Mouse (Mus musculus) liver, embryonic 14.5 days (tissue): ENCODE data around the gene Srbd1. TPM values are rescaled to one million over a fixed set of nuclear protein-coding genes. Genes with fewer than 3 reads are reported as not detected.

Source experiments
- ATAC-seq: fragments of 200-750 bp; cut with Nextera tagmentation; 2 replicates; pipeline ENCODE4 v1.8.0; 2017; ENCODE audit warnings: moderate number of reproducible peaks, mild to moderate bottlenecking, moderate library complexity; ENCODE audit not compliant: insufficient read depth
- DNase-seq, 3 experiments: peaks; one replicate each; pipeline ENCODE4 v3.0.0-alpha.2; 2012 to 2013; ENCODE audit warnings: low read depth in 3 of 3, low spot score in 3 of 3
- H3K27ac ChIP-seq: fragments of 300-500 bp; sonication (generic); 2 replicates; pipeline ENCODE4 v1.5.1; 2014; ENCODE audit warnings: moderate library complexity, mild to moderate bottlenecking, control low read depth, inconsistent platforms
- H3K27me3 ChIP-seq: fragments of 300-500 bp; sonication (generic); 2 replicates; pipeline ENCODE4 v1.6.1; 2014; ENCODE audit warnings: mild to moderate bottlenecking, low read length, moderate library complexity; ENCODE audit not compliant: control insufficient read depth, insufficient read depth
- H3K36me3 ChIP-seq: fragments of 300-500 bp; sonication (generic); replicated peaks from 2 replicates; pipeline ENCODE4 v1.6.1; 2014; ENCODE audit warnings: low read depth; ENCODE audit not compliant: control insufficient read depth, insufficient read depth
- H3K4me1 ChIP-seq, 2 experiments: fragments of 200-500 bp in 1 of 2; fragments of 300-500 bp in 1 of 2; sonication (generic) in 1 of 2; replicated peaks; 2 replicates each; pipeline ENCODE4 v1.6.1; 2012 to 2014; ENCODE audit warnings: antibody characterized with exemption in 1 of 2, inconsistent platforms in 1 of 2, low read length in 1 of 2; ENCODE audit not compliant: control insufficient read depth in 2 of 2, insufficient read depth in 2 of 2
- H3K4me2 ChIP-seq: fragments of 300-500 bp; sonication (generic); 2 replicates; pipeline ENCODE4 v1.6.1; 2014; ENCODE audit warnings: low read depth, mild to moderate bottlenecking, control low read depth, moderate library complexity
- H3K4me3 ChIP-seq, 2 experiments: fragments of 200-500 bp in 1 of 2; fragments of 300-500 bp in 1 of 2; sonication (generic) in 1 of 2; 2 replicates each; pipeline ENCODE4 v1.5.1; 2012 to 2014; ENCODE audit warnings: low read depth in 2 of 2, low read length in 2 of 2, mild to moderate bottlenecking in 2 of 2, control low read depth in 1 of 2, inconsistent platforms in 1 of 2, moderate library complexity in 1 of 2; ENCODE audit not compliant: insufficient read depth in 1 of 2
- H3K9ac ChIP-seq: fragments of 300-500 bp; sonication (generic); replicated peaks from 2 replicates; pipeline ENCODE4 v1.6.1; 2014; ENCODE audit warnings: mild to moderate bottlenecking, control low read depth, moderate library complexity
- H3K9me3 ChIP-seq: fragments of 300-500 bp; sonication (generic); 2 replicates; pipeline ENCODE4 v1.6.1; 2016; ENCODE audit warnings: low read length, mixed read lengths; ENCODE audit not compliant: control insufficient read depth
- CTCF ChIP-seq: IDR thresholded peaks from 2 replicates; pipeline ENCODE4 v1.5.1; 2016; ENCODE audit warnings: antibody characterized with exemption, low read depth, control low read depth
- EP300 ChIP-seq: IDR thresholded peaks from 2 replicates; pipeline ENCODE4 v1.6.1; 2016; ENCODE audit warnings: antibody characterized with exemption, low read depth
- WGBS: fragments of 180-500 bp; shearing (Covaris S2); extraction: QIAGEN DNeasy Blood & Tissue Kit; methylation state at CpG from one replicate; pipeline ENCODE4 v1.1.7; 2014; ENCODE audit not compliant: insufficient replicate concordance; 5-methylcytosine and 5-hydroxymethylcytosine counted together
- polyA plus RNA-seq, 2 experiments: library from polyadenylated mRNA; depleted of rRNA in 1 of 2; stranded (reverse) in 1 of 2; unstranded in 1 of 2; fragments of >200 nt; fragmentation: Nextera tagmentation in 1 of 2; extraction: Ambion mirVana in 1 of 2; gene quantifications; 2 replicates each; pipeline versions ENCODE4 v1.2.1 to v1.2.3; 2012 to 2014

Srbd1 gene
- polyA plus RNA-seq, 2 experiments: 3.8 to 4.6 TPM

DNA sequence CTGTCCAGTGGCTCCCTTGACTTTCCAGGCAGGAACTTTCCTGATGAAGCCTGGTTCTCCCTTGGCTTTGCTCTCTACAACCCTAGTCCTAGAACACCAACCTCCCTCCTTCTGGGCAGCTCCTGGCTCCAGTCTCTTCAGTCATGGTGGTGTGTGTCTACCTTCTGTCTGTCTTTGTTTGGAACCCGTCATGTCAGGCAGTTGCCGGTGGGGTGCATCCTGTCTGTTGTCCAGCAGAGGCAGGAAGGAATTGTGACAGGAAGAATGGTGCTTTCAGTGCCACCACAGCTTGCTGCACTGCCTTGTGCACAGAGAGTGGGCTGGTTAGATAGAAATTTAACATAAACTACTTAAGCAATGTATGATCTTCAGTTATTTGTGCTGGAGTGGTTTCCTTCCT lies 38.8 kb upstream of the Srbd1 start:
- no peak for DNase-seq
- TF ChIP-seq CTCF (no peak), EP300 (no peak)
- 19% methylated on average over 2 of the region's 2 CpGs for WGBS

GRCm38 (mm10) chr17:86176722-86177121 lies 31.7 kb upstream of the Srbd1 start:
- Histone ChIP-seq H3K27me3 (no peaks in the 10 kb centered on the region), H3K27ac (no peak overlapping the region), H3K4me2 (no peak overlapping the region), H3K4me3 (no peak overlapping the region), H3K4me1 (no peaks in the 10 kb centered on the region; a peak in 1 of 4 replicates), H3K9ac (no peak overlapping the region), H3K9me3 (no peaks in the 10 kb centered on the region), H3K36me3 (no peaks in the 10 kb centered on the region)
- ATAC-seq (no peak), DNase-seq (no peak)
- TF ChIP-seq CTCF (no peak), EP300 (no peak)
- WGBS: 36% methylated on average over 7 of the region's 7 CpGs

More for the DNA sequence above, 38.8 kb upstream of the Srbd1 start:
- no peaks in the 10 kb centered on the region for H3K9me3 ChIP-seq
- no peak overlapping the region for H3K27ac ChIP-seq
- no peak for ATAC-seq
- H3K36me3 ChIP-seq: no peaks in the 10 kb centered on the region
- peaks cover 9 to 30% of the 10 kb centered on the region in 2 experiments; a peak in 3 of 4 replicates for H3K4me1 ChIP-seq
- no peak overlapping the region for H3K4me2 ChIP-seq
- H3K4me3 ChIP-seq: no peak overlapping the region
- no peak overlapping the region for H3K9ac ChIP-seq
- H3K27me3 ChIP-seq: no peaks in the 10 kb centered on the region

DNA sequence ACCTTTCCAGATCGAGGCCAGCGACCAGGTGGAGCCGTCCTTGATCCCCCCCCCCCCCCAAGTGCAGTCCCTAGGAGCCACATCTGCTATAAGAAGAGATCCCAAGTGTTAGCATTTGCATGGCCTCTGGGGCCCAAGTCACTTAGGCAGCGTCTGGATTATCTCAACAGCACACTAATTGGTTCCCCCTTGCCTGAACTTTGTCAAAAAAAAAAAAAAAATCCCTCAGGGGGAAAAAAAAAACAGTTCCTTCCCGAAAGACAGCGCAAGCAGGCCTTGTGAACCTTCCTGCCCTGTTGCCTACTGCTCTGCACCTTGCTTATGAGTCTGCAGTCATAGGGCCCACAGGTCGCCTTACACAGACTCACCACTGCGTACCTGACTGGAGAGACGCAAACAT lies 30.5 kb upstream of the Srbd1 start:
- no peaks in the 10 kb centered on the region for H3K36me3 ChIP-seq
- H3K27me3 ChIP-seq: no peaks in the 10 kb centered on the region
- 55% methylated on average over 9 of the region's 9 CpGs for WGBS
- no peak overlapping the region for H3K4me2 ChIP-seq
- DNase-seq (no peak), ATAC-seq (no peak)
- no peak overlapping the region for H3K27ac ChIP-seq
- H3K9ac ChIP-seq: no peak overlapping the region
- no peak overlapping the region for H3K4me3 ChIP-seq
- no peaks in the 10 kb centered on the region; a peak in 1 of 4 replicates for H3K4me1 ChIP-seq
- H3K9me3 ChIP-seq: no peaks in the 10 kb centered on the region
- TF ChIP-seq EP300 (no peak), CTCF (no peak)

DNA sequence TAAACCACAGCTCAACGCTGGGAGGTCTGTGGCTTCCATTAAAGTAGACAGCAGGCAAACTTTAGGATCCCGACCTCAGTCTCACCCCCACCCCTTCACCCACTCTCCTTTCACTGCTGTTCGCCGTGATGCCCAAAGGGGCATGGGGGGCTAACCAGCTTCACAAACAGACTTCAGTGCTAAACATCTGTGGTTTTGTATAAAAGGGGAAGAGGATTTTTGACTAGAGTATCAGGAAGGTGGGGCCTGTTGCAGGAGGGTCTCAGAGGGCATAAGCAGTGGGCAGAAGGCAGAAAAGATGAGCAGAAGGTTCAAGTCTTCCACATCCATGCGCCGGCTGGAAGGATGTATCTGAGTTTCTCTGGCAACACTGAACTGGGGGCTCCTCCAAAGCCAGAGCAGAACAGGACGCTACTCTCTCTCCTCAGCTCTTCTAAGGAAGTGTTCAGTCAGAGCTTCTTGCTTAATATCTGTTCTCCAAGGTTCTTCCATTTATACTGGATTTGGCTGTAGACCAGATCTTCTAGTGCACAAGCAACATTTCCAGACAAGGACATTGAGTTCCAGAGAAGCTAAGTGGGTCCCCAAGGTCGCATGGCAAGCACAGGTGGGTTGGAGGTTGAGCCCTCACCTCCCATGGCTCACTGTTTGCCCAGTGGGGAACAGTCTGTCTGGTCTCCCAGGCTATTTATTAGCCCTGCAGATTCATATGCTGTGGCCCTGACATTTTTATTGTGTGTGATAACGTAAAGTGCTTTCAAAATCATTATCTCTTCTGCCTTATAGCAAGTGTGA lies 25.4 kb upstream of the Srbd1 start:
- 36% methylated on average over 9 of the region's 9 CpGs for WGBS
- H3K36me3 ChIP-seq: no peaks in the 10 kb centered on the region
- ATAC-seq (no peak), DNase-seq (no peak)
- H3K9ac ChIP-seq: no peak overlapping the region
- no peak overlapping the region for H3K4me2 ChIP-seq
- H3K27me3 ChIP-seq: peaks cover 27% of the 10 kb centered on the region
- no peak for TF ChIP-seq CTCF
- TF ChIP-seq EP300: no peak
- H3K27ac ChIP-seq: no peak overlapping the region
- H3K4me1 ChIP-seq: no peaks in the 10 kb centered on the region; a peak in 1 of 4 replicates
- H3K4me3 ChIP-seq: no peak overlapping the region
- no peaks in the 10 kb centered on the region for H3K9me3 ChIP-seq

DNA sequence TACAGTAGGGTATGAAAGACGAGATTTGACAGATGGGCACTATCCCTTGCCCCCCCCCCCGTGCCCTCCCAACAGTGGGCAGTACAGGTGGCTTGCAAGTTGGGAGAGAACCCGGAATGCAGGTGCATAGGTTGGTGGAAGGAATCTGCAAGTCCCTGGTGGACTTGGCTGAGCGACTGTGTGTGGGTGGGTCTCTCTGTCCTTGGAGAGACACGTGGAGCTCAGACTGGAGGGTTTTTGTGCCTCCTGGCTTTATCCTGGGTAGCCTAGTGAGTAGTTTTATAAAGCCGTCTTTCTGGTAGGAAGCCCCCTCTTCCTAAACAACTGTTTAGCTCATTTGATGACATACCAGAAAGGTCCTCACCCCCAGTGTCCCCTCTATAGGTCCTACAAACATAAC lies 24.1 kb upstream of the Srbd1 start:
- H3K4me2 ChIP-seq: peak overlapping the region; percentile 68
- no peak overlapping the region for H3K27ac ChIP-seq
- no peaks in the 10 kb centered on the region for H3K4me1 ChIP-seq
- no peaks in the 10 kb centered on the region for H3K36me3 ChIP-seq
- DNase-seq: no peak
- peak overlapping the region; percentile 67 to 80; a peak in 3 of 4 replicates for H3K4me3 ChIP-seq
- no peak for ATAC-seq
- H3K27me3 ChIP-seq: peaks cover 27% of the 10 kb centered on the region
- WGBS: 35% methylated on average over 6 of the region's 6 CpGs
- no peak for TF ChIP-seq EP300
- no peak for TF ChIP-seq CTCF
- no peaks in the 10 kb centered on the region for H3K9me3 ChIP-seq
- no peak overlapping the region for H3K9ac ChIP-seq
